Mouse (Mus musculus) kidney, adult 11 months (tissue): ENCODE data around the gene Trim39.

Experiments used
- DNase-seq: peaks from one replicate; pipeline ENCODE4 v3.0.0; 2022

The Trim39 gene

GRCm38 (mm10) chr17:36245741-36246140, 26.3 kb downstream of the Trim39 start:
- DNase-seq, result no peak

DNA sequence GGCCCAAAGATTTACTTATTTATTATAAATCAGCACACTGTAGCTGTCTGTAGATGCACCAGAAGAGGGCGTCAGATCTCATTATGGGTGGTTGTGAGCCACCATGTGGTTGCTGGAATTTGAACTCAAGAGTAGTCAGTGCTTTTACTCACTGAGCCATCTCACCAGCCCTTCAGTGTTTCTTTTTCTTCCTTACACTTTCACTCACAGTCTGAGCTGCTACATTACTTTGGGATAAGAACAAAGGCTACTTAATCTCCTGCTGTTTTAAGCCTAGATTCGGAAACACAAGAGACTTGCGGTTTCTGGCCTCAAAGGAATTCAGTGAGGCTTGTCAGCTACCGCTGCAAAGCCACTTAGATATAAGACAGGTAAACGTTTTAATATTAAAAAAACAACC, 28.0 kb downstream of the Trim39 start:
- no peak for DNase-seq

DNA sequence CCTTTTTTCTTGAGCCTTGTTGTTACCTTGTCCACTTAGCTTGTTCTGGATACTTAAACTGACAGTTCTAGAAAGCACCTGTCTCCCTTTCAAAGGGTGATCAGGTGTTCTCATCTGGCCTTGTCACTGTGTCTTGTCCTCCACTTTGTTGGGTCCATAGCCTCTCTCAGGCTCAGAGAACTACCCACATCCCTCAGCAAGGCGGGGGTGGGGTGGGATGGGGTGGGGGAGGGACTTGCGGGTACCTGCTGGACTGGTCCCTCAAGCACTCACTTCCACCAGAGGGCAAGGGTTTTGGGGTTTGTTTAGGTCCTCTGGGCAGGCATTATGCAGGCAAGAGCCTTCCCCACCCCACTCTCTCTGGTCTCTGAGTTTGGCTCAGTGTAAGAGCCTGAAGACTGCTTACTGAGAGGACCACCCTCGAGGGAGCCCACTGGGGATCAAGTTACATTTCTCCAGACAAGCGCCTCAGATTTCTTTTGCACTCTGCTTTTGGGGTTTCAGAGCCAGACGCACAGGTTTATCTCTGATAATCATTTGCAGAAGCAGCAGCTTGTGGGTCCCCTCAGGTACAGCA, 31.3 kb downstream of the Trim39 start:
- no peak for DNase-seq

DNA sequence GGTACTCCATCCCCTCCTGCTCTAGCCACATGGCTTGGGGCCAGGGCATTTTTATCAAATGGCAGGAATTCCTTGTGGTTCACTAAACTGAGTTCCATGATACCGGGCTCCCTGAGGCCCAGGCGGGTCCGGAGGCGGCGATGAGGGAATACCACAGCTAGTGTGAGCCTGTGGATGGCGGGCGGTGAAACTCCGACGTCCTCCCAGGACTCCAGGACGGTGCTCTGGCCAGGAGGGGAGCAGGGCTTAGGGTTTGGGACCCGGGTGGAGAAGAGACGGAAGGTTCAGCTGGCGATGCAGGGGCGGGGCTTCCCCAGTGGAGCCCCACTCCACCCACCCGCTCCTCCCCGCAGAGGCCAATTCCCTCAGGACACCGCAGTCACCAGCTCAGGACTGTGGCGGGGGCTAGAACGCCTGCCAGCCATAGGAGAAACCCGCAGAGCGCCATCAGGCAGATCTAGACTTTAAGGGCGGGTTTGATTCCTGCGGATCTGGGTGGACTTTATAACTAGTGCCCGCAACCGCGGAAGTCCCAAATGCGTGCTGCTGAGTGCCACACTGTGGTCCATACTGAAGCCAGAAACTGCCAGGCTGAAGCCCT, 34.6 kb downstream of the Trim39 start:
- DNase-seq, result no peak

GRCm38 (mm10) chr17:36235300-36235699, 36.7 kb downstream of the Trim39 start:
- peak; percentile 61 for DNase-seq

GRCm38 (mm10) chr17:36233572-36233971, 38.5 kb downstream of the Trim39 start:
- DNase-seq, result no peak

GRCm38 (mm10) chr17:36231318-36231717, 40.7 kb downstream of the Trim39 start:
- peak; percentile 53 for DNase-seq

DNA sequence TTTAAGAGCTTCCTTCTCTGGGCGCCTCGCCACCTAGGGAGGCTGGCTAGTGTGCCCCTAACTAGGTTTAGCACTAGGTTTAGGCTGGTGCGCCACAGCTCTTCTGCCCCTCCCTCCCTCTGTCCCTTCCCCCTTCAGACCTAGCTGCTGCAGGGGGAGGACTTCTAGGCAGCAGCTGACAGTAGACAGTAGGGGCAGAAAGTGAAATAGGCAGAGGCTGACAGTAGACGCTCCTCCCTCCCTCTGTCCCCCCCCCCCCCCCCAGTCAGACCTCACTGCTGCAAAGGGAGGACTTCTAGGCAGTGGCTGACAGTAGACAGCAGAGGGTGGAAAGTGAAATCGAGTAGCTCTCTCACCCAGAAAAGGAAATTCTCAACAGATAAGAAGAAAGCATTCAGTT, 43.0 kb downstream of the Trim39 start:
- DNase-seq, result no peak

DNA sequence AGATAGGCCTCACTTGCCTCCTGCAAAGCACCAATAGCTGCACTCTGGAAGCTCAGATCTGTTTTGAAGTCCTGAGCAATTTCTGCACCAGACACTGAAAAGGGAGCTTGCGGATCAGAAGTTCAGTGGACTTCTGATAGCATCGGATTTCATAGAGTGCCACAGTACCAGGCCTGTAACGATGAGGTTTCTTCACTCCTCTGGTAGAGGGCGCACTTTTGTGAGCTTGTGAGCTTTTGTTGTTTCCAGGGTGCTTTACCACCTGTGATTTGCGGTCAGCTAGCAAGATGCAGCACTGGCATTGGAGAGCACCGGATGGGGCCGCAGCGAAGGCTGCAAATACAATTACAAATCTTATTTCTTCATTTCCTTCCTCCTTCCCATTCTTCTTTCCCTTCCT, 45.1 kb downstream of the Trim39 start:
- peak; percentile 14 for DNase-seq

DNA sequence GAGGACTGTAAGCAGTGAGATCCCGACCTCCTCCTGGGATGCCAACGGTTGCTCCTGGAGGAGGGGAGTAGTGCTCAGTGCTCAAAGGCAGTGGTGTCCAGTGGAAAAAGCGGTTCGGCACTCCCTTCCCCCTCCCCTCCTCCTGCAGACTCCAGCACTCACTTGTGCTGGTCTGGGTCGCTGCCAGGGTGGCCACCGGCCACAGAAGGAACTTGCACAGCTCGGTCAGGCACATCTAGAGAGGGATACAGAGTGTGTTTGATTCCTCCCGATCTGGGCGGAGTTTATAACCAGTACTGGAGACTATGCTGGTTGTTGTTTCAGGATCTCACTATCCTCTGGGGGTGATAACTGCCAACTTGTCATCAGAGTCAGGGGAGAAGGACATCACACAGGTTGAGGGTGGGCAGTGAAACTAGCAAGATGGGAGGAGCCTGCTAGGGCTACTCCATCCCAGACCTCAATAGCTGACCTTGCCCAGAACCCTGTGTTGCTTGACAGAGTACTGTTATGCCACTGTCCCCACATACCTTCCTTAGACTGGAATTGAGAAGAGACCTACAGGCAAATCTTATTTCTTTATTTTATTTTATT, 46.7 kb downstream of the Trim39 start:
- no peak for DNase-seq

DNA sequence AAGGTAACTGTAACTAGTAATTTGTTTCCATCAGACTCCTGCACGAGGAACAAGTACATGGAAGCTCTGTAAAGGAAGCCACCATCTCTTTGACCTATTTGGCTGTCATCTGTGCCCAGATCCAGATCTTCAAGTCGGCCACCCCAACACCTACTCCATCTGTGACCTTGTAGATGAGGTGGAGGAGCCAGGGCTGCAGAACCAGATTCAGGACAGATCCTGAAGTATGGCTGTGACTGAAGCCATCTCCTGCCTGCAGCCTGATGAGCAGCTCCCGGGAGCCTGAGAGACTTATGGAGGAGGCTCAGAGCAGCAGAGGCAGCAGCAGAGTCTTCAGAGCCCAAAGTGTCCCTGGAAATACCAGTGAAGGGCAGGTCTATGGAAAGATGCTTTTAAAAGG, 47.6 kb downstream of the Trim39 start:
- no peak for DNase-seq

DNA sequence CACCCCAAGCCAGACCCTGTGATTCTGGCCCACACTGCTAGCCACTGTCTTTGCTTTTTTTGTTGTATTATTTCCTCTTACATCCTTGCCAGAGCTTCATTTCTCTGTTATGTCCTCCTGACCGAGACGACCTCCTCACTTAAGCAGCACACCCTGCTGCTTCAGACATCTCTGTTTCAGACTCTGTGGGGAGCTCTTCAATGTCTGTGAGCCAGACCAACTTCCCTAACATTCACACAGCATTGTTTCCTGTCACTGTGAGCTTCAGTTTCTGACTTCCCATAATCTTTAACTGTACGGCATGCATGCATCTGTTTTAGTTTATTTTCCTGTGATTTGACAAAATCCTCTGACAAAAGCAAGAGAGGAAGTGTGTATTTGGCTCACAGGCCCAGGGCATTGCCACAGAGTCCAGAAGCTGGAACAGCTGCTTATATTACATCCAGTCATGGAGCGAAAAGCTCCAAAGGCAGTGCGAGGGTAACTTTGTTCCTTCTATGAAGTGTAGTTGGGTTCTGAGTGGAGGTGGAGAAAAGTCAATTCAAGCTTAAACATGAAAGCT, 53.4 kb downstream of the Trim39 start:
- no peak for DNase-seq

DNA sequence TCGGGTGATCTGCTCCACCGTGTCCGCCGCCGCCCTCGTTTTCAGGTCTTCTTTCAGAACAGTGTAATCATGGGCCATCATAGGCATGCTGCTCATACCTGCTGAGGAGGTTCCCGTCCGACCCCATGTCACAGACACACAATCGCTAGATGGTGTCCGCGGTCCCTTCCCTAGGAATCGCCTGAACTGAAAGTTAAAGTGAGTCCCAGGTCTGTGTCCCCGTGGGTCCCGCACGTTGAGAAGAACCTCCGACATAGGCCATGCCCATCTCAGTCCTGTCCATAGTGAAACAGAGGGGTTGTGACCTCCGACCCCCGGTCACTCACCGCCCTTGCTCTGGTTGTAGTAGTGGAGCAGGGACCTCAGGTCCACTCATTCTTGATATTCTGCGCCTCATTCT, 56.5 kb downstream of the Trim39 start:
- DNase-seq, result no peak
